Mouse (Mus musculus) CD4-positive, CD25-positive, alpha-beta regulatory T cell, adult 2 months (primary cell): ENCODE results near the gene Kras.

Experiments used
- DNase-seq: peaks from one replicate; pipeline ENCODE4 v3.0.0-alpha.2; 2012; ENCODE audit warnings: low read depth, low spot score

The Kras gene

DNA sequence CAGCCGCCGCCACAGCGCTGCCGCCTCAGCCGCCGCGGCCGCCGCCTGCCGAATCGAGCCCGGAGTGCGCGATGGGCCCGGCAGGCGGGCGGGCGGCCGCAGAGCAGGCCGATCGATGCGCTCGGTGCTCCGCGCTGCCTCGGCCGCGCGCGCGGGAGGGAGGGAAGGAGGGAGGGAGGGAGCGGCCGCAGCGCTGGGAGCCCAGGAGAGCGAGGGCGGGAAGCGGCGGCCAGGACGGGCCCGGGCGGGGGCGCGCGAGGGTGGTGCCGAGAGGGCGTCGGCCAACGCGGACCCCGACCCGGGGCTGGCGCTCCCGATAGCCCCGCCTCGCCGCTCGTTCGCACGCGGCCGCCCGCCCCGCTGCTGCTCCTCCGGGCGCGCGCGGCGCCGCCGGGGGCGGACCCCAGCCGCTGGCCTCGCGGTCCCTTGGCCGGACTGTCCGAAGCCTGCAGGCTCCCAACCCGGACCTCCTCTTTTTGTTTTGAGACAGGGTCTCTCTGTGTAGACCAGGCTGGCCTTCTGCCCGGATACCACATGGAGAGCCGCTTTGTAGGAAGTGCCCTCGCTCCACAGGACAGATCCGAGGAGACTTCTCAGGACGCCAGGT is at the start of gene Kras:
TSS of gene Kras (minus strand) at position 55 of the 607 bp plus-strand sequence.
- DNase-seq = peak; percentile 96

GRCm38 (mm10) chr6:145297626-145298025 is 47.6 kb upstream of the Kras start:
- no peak for DNase-seq

GRCm38 (mm10) chr6:145296979-145297378 is 46.9 kb upstream of the Kras start:
- DNase-seq = no peak

- DNase-seq = no peak
These were observed 45.1 kb upstream of the Kras start for GRCm38 (mm10) chr6:145295171-145295570.

DNA sequence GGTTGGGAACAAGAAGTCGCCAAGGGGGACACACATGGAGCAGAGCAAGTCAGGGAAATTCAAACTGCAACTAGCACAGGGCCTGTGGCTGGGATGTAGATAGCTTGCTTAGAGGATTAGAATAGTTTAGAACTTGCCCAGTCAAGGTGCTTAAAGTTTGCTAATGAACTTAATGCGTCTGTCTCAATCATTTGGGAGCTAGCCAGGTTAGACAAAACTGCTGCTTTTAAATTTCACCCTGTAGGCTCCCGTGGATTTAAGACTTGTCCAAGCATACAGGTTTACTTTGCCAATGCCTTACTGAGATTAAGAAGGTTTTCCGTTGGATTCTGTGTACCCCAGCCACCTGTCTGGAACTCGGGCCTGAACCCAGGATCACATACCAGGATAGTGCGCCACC is 43.1 kb upstream of the Kras start:
- DNase-seq = no peak

DNA sequence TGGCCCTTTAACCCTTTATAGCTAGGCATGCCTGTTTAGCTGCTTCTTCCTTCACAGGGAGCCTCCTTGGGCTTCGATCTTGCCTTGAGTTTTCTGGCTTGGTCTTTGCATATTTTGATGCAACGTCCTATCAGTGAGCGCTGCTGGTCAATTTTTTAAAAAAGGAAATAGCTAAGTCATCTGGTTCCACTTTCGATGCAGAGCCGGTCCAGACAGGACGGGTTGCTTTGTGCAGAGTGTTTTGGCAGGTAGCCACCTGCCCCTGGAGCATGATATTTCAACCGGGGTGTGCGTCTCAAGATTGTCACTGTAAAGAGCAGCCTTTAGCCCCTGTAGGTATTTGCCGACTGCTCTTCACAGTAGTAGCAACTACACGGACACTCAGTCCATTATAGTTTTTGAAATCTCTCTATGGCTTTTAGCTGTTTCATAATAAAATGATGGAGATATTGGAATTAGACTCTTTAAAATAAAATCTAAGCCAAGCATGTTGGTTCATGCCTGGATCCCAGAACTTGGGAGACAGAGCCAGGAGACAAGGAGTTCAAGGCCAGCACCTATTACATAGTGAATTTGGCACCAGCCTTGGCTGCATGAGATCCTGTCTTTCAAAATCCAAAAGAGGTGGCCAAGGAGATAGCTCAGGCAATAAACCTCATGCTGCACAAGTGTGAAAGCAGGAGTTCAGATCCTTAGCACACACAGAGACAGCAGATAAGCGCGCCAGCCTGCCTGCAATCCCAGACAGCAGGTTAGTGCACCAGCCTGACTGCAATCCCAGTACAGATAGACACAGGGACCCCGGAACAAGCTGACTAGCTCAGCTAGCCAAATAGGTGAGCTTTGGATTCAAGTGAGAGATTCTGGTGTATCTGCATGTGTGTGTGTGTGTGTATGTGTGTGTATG is 41.6 kb upstream of the Kras start:
- no peak for DNase-seq

DNA sequence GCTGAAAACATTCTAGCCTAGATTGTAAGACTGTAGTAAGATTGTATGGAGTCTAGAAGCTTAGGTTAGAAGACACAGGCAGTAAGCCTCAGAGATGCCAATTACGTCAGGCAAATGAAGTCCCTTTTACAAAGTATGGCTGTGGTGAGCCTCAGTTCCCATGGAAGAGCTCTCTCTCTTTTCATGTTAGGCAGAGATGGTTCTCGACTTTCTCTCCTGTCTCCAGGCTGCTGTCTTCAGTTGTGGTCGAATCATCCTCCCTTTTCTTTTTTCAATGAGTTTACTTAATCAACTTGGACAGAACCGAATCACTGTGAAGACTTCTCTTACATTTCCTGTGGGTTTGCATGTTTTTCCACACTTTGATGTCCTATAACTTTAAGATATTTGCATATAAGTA is 35.6 kb upstream of the Kras start:
- peak; percentile 24 for DNase-seq

DNA sequence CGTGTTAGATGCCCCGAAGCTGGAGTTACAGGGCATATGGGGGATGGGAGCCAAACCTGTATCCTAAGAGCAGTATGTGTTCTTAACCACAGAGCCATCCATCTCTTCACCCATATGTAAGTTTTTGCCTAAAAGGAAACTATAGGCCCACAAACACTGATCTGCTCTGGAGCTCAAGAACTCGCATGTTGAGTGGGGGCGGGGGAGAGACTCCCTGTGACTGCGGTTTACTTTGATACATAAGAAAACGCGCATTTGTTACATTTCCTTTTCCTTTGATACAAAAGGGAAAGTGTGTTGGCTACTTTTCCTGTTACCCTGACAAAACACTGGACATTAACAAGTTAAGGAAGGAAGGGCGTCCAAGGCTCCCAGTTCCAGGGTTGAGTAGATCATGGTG is 34.2 kb upstream of the Kras start:
- DNase-seq = peak; percentile 56

DNA sequence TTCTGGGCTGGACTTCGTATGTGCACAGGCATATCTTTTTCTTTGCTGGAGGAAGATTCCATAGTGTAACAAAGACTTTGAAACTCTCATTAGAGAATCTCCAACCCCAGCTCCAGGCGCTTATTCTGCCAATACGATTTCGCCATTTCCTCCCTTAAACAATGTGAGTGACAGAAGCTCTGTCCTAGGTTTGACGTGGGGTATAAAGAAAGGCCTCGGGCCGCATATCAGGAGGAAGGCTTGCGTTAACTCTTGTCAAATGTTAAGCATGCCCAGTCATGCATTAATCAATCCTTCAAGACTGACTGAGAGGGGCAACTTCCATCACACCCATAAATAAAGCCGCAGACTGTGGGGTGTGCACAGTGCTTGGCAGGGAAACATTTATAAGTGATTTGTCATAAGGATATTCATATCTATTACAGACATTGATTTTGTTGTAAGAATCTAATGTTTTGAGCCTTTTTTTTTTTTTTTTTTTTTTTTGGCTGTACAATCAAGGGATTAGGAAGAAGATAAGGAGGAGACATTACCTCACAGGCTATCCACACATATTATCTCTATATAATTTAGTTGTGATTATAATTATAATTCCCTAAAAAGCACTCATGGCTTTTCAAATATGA is 27.2 kb upstream of the Kras start:
- DNase-seq = no peak

- peak; percentile 82 for DNase-seq
These were observed 26.3 kb upstream of the Kras start for GRCm38 (mm10) chr6:145276265-145276780.

DNA sequence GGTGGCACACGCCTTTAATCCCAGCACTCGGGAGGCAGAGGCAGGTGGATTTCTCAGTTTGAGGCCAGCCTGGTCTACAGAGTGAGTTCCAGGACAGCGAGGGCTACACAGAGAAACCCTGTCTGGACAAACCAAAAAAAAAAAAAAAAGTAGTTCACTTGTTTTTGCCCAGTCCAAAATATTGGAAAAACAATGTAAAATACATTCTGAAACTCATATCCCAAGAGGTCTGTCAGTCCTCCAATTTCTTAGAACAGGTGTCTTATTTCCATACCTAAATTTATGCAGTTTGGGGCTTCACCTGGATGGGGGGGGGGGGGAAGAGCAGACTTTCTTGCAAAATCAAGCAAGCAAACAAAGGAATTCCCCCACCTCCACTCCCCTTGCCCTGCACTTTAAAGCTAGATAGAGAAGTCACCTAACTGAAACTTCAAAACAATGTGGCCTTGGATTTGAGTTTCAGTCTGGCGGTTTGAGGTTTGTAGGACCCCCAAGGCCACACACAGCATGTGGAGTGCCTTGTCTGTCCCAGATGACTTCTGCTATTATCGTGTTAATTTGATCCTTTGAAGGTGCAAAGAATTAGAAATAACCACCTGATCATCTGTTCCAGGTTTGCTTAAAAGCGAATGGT is 25.7 kb upstream of the Kras start:
- peak; percentile 74 for DNase-seq

DNA sequence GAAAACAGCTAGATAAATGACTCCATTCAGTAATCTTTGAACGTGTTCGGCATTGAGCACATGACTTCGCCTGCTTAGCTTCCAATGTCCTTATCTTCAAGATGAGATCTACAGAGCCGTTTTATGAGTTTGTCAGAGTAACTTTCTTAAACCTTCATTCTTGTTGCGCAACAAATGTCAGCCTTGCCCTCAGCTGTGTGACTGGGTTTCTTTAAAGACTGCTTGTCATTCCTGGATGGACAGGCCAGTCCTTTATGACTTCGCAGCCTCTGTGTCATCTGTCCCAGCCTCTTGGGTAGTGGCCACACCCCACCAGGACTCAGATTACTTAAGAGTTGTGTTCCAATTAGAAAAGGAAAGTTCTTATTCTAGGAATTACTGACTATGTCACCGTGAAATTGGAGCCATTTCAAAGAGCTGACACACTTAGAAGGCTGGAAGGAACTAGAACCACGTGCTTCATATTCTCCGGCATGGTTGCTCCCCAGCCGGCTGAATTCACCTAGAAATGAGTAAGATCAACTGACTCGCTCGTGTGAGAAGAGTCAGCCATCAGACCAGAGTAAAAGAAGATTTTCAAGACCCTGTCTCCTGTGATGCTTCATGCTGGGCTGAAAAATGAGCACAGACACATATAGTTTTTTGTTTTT is 24.1 kb upstream of the Kras start:
- DNase-seq = peak; percentile 32

- DNase-seq = peak; percentile 16
These were observed 22.3 kb upstream of the Kras start for GRCm38 (mm10) chr6:145272142-145272937.

DNA sequence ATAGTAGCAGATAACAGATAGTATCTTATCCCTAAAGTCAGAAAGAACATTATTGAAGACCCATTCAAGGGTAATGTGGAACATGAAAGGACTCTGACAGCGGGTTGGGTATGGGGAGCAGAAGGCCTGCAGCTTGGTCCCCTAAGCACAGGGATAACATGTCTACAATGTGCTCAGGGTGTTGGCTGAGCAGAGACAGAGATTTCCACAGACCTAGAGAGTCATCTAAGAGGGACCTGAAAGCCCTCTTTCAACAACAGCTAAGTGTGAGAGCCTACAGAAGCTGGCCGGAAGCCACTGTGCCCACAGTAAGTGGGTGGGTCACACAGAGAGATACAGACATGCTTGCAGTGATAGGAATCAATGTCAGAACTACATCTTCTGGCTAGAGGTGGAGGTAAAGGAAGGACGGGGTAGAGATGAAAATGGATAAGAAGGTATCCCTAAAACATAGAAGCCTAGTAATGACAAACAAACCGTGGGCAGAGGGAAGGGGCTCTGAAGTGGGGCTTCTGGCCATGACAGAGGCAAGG is 19.3 kb upstream of the Kras start:
- no peak for DNase-seq

- DNase-seq = peak; percentile 16
These were observed 17.7 kb upstream of the Kras start for GRCm38 (mm10) chr6:145267692-145268091.

DNA sequence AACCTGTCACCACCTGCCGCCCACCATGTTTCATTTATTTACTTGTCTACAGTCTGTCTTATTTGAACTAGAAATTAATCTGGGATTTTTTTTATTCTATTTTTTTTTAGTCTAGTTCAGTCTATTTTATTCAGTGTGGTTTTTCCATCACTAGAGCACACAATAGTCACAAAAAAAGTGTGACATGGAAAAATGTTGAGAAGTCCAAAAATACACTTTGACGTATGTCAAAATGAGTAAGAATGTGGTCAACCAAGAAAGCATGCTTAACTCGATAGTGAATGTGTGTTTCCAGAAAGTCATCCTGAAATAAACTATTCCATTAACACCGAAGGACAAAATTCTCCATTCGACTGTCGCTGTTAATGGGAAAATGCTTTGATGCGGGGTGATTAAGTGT is 12.3 kb upstream of the Kras start:
- no peak for DNase-seq

GRCm38 (mm10) chr6:145256701-145257073 is 6.6 kb upstream of the Kras start:
- no peak for DNase-seq

DNA sequence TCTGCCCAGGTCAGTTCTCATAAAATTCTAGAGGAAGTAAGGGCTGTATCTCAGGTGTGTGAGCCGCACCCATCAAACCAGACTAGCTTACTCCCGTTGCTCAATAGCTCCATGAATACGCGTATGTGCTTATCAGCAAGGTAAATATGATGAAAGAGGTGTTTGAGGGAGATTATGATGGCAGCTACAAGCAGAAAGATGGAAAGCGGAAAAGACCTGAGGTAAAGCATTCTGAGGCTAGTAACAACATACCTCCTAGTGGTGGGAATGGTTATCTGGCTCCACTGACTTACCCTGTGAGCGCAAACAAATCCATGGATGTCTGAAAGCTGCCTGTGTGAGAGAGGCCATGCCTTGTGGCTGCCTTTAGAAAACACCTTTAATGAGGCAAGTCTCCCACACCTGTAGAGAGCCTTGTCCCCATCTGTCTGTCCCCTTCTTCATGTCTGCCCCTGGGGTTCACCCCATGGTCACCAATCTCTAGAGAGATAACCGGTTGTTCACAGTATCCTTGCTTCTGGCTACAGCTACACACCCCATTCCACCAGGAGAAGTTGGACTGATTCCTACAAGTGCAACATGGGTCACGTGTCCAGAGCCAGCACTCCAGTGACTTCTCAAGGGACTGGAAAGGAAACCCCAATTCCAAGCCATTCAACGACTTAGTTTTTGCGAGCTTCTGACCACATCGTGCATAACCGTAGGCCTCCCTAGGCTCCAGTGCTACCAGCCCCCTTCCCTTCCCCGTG is 6.1 kb upstream of the Kras start:
- no peak for DNase-seq

DNA sequence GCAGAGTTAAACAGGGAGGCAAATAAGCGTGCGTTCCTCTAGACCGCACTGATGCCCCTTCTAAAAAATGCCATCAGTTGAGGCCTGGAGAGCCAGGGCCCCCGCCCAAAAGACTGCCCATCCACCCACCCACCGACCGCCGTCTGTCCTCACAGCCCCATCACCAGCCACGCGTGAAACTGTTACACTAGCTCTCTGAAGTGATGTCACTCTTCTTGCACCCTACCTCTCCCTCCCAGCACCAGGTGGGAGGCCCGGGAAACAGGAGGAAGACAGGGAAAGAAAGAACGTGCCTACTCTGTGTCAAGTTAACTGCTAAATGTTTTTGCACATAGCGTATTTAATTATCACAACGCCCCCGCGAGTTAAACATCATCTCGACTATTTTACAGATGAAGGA is 781 bp upstream of the Kras start:
- DNase-seq = no peak
